Mouse (Mus musculus) c-Kit-positive CD71-negative TER-119-negative erythroid progenitor cells, embryonic 14.5 days (primary cell): ENCODE results near the gene Blzf1.
A peak's percentile ranks its signal among the peaks of the same experiment; 100 is the strongest.

Source experiments
- DNase-seq: peaks from one replicate; pipeline ENCODE4 v3.0.0-alpha.2; 2013; ENCODE audit warnings: low read depth

Blzf1 gene

GRCm38 (mm10) chr1:164294071-164294470 is 13.2 kb downstream of the Blzf1 start:
- no peak for DNase-seq

GRCm38 (mm10) chr1:164292040-164292439 is 15.2 kb downstream of the Blzf1 start:
- no peak for DNase-seq

GRCm38 (mm10) chr1:164287406-164287805 is 19.9 kb downstream of the Blzf1 start:
- no peak for DNase-seq

GRCm38 (mm10) chr1:164284007-164284406 is 23.3 kb downstream of the Blzf1 start:
- DNase-seq, result no peak

- DNase-seq, result no peak
These were observed 28.0 kb downstream of the Blzf1 start for GRCm38 (mm10) chr1:164279332-164279731.

GRCm38 (mm10) chr1:164276552-164276951 is 30.7 kb downstream of the Blzf1 start:
- DNase-seq, result no peak

GRCm38 (mm10) chr1:164275455-164275954 is 31.8 kb downstream of the Blzf1 start, which contains the start of gene Ccdc181:
Gene Ccdc181, plus strand, starts transcription at chr1:164275585.
- DNase-seq, result peak; percentile 88

- DNase-seq, result no peak
These were observed 33.6 kb downstream of the Blzf1 start for GRCm38 (mm10) chr1:164273659-164274058.

DNA sequence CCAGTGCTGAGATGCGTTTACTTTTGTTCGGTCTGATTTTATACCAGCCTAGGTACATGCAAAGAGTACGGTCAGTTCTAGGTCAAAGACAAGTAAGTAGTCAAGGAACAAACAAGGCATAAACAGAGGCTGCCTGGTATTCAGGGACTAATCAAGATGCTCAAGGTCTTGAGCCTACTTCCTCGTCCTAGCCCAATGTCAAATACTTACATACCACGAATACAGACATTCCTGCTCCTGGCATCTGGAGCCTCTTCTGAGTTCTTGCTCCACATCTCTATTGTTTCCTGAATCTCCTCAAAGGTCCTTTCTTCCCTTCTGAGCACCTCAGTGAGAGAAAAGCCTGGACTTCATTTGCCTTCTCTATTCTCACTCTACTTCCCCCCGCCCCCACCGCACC is 36.3 kb downstream of the Blzf1 start:
- no peak for DNase-seq

DNA sequence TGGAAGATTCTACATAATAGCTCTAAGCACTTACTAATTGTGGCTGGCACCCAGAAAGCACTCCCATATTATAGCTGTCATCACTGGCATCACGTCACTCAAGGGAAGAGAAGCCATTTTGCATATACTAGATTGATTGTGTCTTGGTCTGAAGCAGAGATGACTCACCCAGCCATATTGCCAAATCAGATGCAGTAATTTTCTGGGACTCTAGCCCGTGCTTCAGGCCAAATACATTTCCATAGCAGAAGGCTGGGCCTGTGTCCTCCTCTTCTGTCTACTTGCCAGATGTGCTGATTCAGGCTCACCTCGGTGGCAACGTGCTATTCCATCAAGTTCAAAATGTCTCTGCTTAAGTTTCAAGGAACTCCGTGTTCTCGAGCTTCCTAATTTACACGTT is 45.7 kb downstream of the Blzf1 start:
- no peak for DNase-seq

- no peak for DNase-seq
These were observed 46.9 kb downstream of the Blzf1 start for GRCm38 (mm10) chr1:164260171-164261028.

DNA sequence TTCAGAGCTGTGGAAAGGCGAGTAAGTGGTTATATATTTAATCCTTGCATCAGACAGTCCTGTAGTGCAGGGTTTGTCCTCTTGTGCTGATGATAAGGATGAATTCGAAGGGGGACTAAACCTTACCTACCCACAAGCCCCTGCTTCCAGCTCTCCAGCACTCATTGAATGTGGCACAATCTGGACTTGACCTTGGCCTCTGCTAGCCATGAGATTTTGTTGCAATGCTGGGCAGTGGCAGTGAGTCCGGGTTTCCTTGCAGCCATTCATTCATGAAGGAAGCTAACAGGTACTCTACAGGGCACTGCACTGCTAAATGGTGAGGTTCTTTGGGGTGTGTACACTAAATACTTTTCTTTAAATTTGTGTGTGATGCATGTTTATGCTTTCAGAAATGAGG is 52.5 kb downstream of the Blzf1 start:
- DNase-seq, result no peak

- DNase-seq, result no peak
These were observed 54.7 kb downstream of the Blzf1 start for GRCm38 (mm10) chr1:164252551-164252950.

- DNase-seq, result no peak
These were observed 55.9 kb downstream of the Blzf1 start for GRCm38 (mm10) chr1:164251438-164251837.

DNA sequence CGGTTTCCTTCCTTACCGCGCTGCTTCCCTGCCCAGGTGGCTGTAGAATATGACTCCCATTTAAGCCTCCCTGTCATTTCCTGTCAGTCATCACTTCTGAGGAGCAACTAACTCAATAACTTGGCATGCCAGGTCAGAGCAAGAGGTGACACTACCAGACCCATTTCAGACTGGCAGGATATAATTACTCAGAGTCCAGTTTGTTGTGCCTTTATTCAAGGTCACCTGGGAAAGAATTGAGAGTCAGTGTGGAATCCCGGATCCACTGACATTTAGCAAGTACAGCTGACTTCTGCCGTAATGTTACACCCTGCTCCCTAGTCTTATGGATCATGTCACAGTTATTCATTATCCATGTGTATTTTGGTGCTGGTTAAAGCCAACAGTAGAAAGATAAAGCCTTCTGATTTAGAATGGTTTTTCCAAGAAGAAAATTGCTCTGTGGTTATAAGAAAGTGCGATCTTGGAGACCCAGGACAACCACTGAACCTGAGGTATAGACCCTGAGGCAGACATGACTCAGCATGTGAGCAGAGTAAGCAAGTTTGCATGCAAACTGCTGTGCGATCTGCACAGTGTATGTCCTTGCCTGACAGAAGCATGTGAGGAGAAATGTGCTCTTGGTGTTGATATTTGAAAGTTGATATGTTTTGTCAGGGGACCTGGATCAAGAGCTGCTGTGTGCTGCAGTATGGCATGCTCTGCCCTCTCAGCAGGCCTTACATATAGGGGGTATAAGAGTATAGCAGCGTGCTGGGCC is 56.7 kb downstream of the Blzf1 start:
- DNase-seq, result no peak

- no peak for DNase-seq
These were observed 58.0 kb downstream of the Blzf1 start for GRCm38 (mm10) chr1:164249332-164249711.

DNA sequence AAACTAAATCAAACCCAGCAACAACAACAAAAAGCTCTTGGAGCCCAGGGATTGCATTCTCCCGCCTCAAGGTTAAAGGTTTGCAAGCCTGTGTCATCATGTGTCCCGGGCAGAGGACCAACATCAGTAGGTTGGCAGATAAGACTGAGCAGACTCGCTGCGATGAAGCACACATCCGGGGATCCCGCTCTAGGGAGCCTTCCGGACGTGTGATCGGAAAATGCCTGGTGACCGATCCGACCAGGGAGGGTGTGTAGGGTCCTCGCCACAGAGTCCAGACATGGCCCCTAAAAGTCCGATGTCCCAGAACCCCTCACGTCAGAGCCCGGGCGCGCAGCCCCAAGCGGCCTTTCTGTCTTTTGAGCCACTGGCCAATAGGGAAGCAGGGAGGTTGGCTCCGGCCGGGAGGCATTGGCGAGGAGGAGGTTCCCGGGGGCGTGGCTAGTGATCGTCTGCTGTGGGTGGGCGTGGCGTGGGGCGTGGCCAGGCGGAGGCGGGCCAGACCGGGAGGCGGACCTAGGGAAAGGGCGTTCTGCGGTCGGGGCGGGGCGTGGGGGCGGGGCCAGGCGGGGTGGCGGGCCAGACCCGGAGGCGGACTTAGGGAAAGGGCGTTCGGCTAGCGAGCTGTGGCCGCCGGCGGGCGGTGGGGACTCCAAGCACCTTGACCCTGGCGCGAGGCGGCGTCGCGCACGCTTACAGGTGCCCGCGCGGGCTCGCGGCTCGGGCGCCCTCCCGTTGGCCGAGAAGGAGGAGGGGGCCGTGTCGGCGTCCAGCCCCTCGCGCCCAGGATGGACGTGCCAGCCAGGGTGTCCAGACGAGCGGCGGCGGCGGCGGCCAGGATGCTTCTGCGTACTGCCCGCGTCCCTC is 58.6 kb downstream of the Blzf1 start, which contains the start of gene Slc19a2:
Gene Slc19a2, plus strand, starts transcription at position 582 of the 867 bp plus-strand sequence.
- DNase-seq, result peak; percentile 91

- DNase-seq, result no peak
These were observed 59.3 kb downstream of the Blzf1 start for GRCm38 (mm10) chr1:164247971-164248370.

DNA sequence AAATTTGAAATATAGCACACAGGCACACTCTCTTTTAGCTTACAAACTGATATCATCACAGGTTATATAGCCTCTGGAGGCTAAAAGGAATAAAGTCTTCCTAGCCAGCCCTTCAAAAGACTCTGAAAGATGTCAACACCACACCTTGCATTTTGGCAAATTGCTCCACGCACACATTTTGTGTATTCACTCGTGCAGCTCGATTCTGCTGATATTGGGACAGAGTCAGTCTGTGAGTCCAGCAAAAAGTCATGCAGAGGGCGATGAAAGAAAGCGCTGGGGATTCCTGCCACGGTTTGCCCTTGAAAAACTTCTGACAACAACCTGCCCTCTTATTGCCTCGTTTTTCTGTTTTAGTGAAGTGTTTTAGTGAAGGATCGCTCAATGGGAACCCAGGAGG is 59.8 kb downstream of the Blzf1 start:
- no peak for DNase-seq

GRCm38 (mm10) chr1:164242809-164243208 is 64.5 kb downstream of the Blzf1 start:
- no peak for DNase-seq

DNA sequence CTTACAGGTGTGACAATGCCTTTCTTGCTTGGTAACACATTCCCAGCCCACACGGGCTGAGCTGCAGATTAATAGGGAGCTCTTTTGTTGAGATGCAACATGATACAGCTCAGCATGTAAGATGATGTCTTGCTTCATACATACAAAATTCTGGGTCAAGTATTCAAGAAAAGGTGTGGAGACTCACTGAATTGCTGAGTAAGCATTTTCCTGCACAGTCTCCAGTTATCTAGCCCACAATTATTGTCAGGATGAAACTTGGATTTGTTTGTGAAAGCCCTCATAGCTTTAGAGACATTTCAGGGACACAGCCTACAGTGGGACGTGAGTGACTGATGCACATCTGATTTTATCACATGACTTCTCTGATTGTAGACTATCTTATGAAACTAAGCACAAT is 65.8 kb downstream of the Blzf1 start:
- no peak for DNase-seq
